Mouse (Mus musculus) small intestine, adult 2 months (tissue): ENCODE data around the gene Ush2a.

Source experiments
- CTCF ChIP-seq: fragments of 200-500 bp; IDR thresholded peaks from 2 replicates; pipeline ENCODE4 v1.5.1; 2012; ENCODE audit warnings: low read depth, mild to moderate bottlenecking, control low read depth, inconsistent platforms, low read length, moderate library complexity, mixed read lengths; ENCODE audit not compliant: insufficient replicate concordance, insufficient read length; ENCODE audit errors: extremely low read depth
- POLR2A ChIP-seq: fragments of 200-500 bp; IDR thresholded peaks from 2 replicates; pipeline ENCODE4 v1.6.1; 2012; ENCODE audit warnings: low read depth, mild to moderate bottlenecking, control low read depth, inconsistent platforms, low read length, moderate library complexity

DNA sequence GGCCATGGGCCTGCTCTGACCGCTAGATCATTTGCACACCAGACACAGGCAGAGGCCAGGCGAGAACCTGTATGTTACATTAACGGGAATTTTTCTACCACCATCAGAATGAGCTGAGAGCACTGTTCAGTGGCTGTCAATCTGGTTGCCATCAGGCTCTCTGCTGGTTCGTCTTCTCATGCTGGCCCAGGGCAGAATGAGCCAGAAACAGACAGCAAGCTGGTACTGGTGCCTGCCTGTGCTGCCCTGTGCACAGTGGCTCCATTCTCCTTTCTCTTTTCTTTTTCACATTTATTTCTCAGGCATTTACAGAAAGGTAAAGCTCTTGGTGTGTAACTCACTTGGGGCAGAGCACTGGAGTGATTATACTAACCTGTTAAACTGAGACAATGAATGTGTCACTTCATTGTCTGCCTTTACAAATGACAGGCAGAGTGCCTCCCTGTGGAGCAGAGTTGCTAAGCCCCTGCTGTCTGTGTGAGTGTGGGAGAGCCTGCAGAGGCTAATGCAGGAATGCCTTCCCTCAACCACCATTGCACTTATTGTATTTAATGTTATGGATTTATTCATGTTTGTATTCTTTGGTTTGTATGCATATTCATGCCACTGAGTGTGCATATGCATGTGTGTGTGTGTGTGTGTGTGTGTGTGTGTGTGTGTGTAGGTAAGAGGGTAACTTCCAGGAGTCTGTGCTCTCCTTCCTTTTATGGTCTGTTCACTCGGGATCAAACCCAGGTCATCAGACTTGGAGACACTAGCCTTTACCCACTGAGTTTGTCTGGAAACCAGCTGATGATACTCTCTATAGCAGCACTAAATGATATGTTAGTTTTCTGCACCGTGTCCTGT lies 1.3 kb upstream of the Ush2a start:
- TF ChIP-seq CTCF: no peak
- no peak for TF ChIP-seq POLR2A
